Mouse (Mus musculus) skeletal muscle tissue, adult 2 months (tissue): Measurements from ENCODE around the gene Isg20l2.

Experiments
- DNase-seq: peaks from one replicate; pipeline ENCODE4 v3.0.0-alpha.2; 2012; ENCODE audit warnings: low read depth, low spot score

The Isg20l2 gene

GRCm38 (mm10) chr3:87947056-87947810 is 17.1 kb downstream of the Isg20l2 start:
- DNase-seq, result no peak

- no peak for DNase-seq
These were observed 17.7 kb downstream of the Isg20l2 start for GRCm38 (mm10) chr3:87947811-87948199.

- no peak for DNase-seq
These were observed 18.5 kb downstream of the Isg20l2 start, which contains the start of gene Crabp2 for GRCm38 (mm10) chr3:87948378-87949265. Gene Crabp2 (plus strand): TSS chr3:87948666.

- DNase-seq, result no peak
These were observed 19.3 kb downstream of the Isg20l2 start for GRCm38 (mm10) chr3:87949266-87949954.

GRCm38 (mm10) chr3:87949955-87950515 is 19.9 kb downstream of the Isg20l2 start:
- no peak for DNase-seq

- no peak for DNase-seq
These were observed 21.8 kb downstream of the Isg20l2 start for GRCm38 (mm10) chr3:87951946-87952345.

GRCm38 (mm10) chr3:87952440-87952839 is 22.3 kb downstream of the Isg20l2 start:
- DNase-seq, result no peak

GRCm38 (mm10) chr3:87958056-87958455 is 27.9 kb downstream of the Isg20l2 start:
- no peak for DNase-seq

- no peak for DNase-seq
These were observed 28.4 kb downstream of the Isg20l2 start for GRCm38 (mm10) chr3:87958476-87958875.

GRCm38 (mm10) chr3:87958967-87959366 is 28.9 kb downstream of the Isg20l2 start:
- no peak for DNase-seq

GRCm38 (mm10) chr3:87959371-87959770 is 29.3 kb downstream of the Isg20l2 start:
- DNase-seq, result no peak

- DNase-seq, result no peak
These were observed 30.1 kb downstream of the Isg20l2 start for GRCm38 (mm10) chr3:87960191-87960585.

GRCm38 (mm10) chr3:87960586-87961191 is 30.6 kb downstream of the Isg20l2 start:
- peak; percentile 80 for DNase-seq

GRCm38 (mm10) chr3:87970184-87970938 is 40.2 kb downstream of the Isg20l2 start:
- peak; percentile 48 for DNase-seq

- peak; percentile 38 for DNase-seq
These were observed 40.9 kb downstream of the Isg20l2 start, which contains the start of gene Nes for GRCm38 (mm10) chr3:87970939-87971488. Gene Nes (plus strand): TSS chr3:87971078.

GRCm38 (mm10) chr3:87971489-87972202 is 41.5 kb downstream of the Isg20l2 start:
- no peak for DNase-seq

GRCm38 (mm10) chr3:87972203-87972664 is 42.1 kb downstream of the Isg20l2 start:
- DNase-seq, result no peak

- no peak for DNase-seq
These were observed 42.7 kb downstream of the Isg20l2 start for GRCm38 (mm10) chr3:87972776-87973175.
